Mouse (Mus musculus) myocyte (in vitro differentiated cells): ENCODE measurements at regions not wholly inside any gene's neighbourhood (a gene's known extent, or its start where the extent isn't known, plus 50 kb on each side); places are given as distances from the start of the nearest gene placed in this dataset.

Experiments used
- H3K27me3 ChIP-seq: one replicate; pipeline ENCODE4 v1.6.1; 2011; ENCODE audit not compliant: control insufficient read depth, insufficient read depth, insufficient read length
- H3K36me3 ChIP-seq: one replicate; pipeline ENCODE4 v1.6.1; 2011; ENCODE audit not compliant: control insufficient read depth, insufficient read depth
- H3K4me2 ChIP-seq: one replicate; pipeline ENCODE4 v1.6.1; 2011; ENCODE audit warnings: low read depth, control low read depth
- H3K4me3 ChIP-seq: one replicate; pipeline ENCODE4 v1.5.1; 2011; ENCODE audit warnings: mild to moderate bottlenecking, control low read depth, moderate library complexity
- H3K79me2 ChIP-seq: one replicate; pipeline ENCODE4 v1.6.1; 2011; ENCODE audit not compliant: control insufficient read depth, insufficient read depth
- H3ac ChIP-seq: one replicate; pipeline ENCODE4 v1.6.1; 2011; ENCODE audit not compliant: control insufficient read depth, insufficient read length
- CEBPB ChIP-seq: IDR thresholded peaks from 2 replicates; pipeline ENCODE4 v1.6.1; 2011; ENCODE audit warnings: mild to moderate bottlenecking, moderate library complexity; ENCODE audit not compliant: poor library complexity, insufficient read depth, severe bottlenecking
- E2F4 ChIP-seq: IDR thresholded peaks from one replicate; pipeline ENCODE4 v1.6.1; 2011; ENCODE audit warnings: mild to moderate bottlenecking, control low read depth, moderate library complexity; ENCODE audit not compliant: insufficient read depth
- MAX ChIP-seq: IDR thresholded peaks from one replicate; pipeline ENCODE4 v1.6.1; 2011; ENCODE audit warnings: low read depth, mild to moderate bottlenecking, control low read depth
- MYOD1 ChIP-seq, 3 experiments: IDR thresholded peaks; one replicate each; pipeline ENCODE4 v1.6.1; 2011; ENCODE audit warnings: control low read depth in 2 of 3, low read depth in 2 of 3, mild to moderate bottlenecking in 2 of 3, moderate library complexity in 1 of 3; ENCODE audit not compliant: insufficient read length in 2 of 3, control insufficient read depth in 1 of 3
- MYOG ChIP-seq, 3 experiments: IDR thresholded peaks; one replicate each; pipeline ENCODE4 v1.6.1; 2011; ENCODE audit warnings: control low read depth in 2 of 3, low read depth in 2 of 3, mild to moderate bottlenecking in 2 of 3; ENCODE audit not compliant: insufficient read length in 2 of 3, control insufficient read depth in 1 of 3, insufficient read depth in 1 of 3
- POLR2A ChIP-seq: IDR thresholded peaks from one replicate; pipeline ENCODE4 v1.6.1; 2011; ENCODE audit warnings: low read depth, mild to moderate bottlenecking, control low read depth, moderate library complexity; ENCODE audit not compliant: insufficient read length
- POLR2AphosphoS2 ChIP-seq: IDR thresholded peaks from one replicate; pipeline ENCODE4 v1.6.1; 2011; ENCODE audit warnings: low read depth, control low read depth; ENCODE audit not compliant: insufficient read length
- REST ChIP-seq: IDR thresholded peaks from one replicate; pipeline ENCODE4 v1.6.1; 2011; ENCODE audit warnings: mild to moderate bottlenecking, control low read depth, moderate library complexity; ENCODE audit not compliant: insufficient read depth, insufficient read length
- SRF ChIP-seq: IDR thresholded peaks from one replicate; pipeline ENCODE4 v1.6.1; 2011; ENCODE audit warnings: low read depth; ENCODE audit not compliant: control insufficient read depth, insufficient read length
- TCF12 ChIP-seq: IDR thresholded peaks from one replicate; pipeline ENCODE4 v1.6.1; 2011; ENCODE audit warnings: mild to moderate bottlenecking, control low read depth; ENCODE audit not compliant: poor library complexity, insufficient read depth, severe bottlenecking
- TCF3 ChIP-seq: IDR thresholded peaks from one replicate; pipeline ENCODE4 v1.6.1; 2011; ENCODE audit warnings: low read depth, control low read depth; ENCODE audit not compliant: insufficient read length
- USF1 ChIP-seq: IDR thresholded peaks from one replicate; pipeline ENCODE4 v1.6.1; 2011; ENCODE audit warnings: low read depth, mild to moderate bottlenecking, control low read depth, moderate library complexity

DNA sequence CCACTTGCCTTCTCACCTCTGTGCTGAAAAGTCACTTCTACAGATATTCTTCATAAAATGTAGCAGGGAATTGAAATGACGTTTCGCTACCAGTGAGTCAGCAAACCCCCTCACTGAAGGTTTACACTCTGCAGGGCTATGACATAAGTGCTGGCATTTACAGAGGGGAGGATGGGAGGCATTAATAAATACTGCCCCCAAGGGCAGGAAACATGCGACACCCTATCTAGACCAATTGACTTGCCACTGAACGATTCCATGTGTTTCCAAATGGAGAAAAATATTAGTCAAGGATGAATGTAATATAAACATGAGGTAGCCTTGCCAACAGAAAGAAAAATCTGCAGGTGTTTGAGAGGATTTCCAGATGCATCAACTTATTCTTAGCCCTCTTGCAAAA, 465.5 kb downstream of the Ipo11 start:
- Histone ChIP-seq H3K27me3 (no peaks in the 10 kb centered on the region), H3K79me2 (no peaks in the 10 kb centered on the region), H3ac (no peak overlapping the region), H3K4me2 (no peak overlapping the region), H3K4me3 (no peak overlapping the region), H3K36me3 (no peaks in the 10 kb centered on the region)
- no peak for TF ChIP-seq POLR2AphosphoS2
- TF ChIP-seq CEBPB = no peak
- no peak for TF ChIP-seq MYOD1 (IDR thresholded peaks at IDR 0.05; ENCODE audit: control insufficient read depth in 1 of 3, insufficient read length in 2 of 3, low read depth in 2 of 3)
- TF ChIP-seq E2F4 = no peak
- TF ChIP-seq USF1 = no peak
- TF ChIP-seq POLR2A = no peak
- no peak for TF ChIP-seq TCF3
- no peak for TF ChIP-seq SRF

GRCm38 (mm10) chr13:106454366-106454927, 482.3 kb downstream of the Ipo11 start:
- no peak overlapping the region for H3ac ChIP-seq
- no peak overlapping the region for H3K4me2 ChIP-seq
- H3K27me3 ChIP-seq = no peaks in the 10 kb centered on the region
- H3K36me3 ChIP-seq = no peaks in the 10 kb centered on the region
- no peaks in the 10 kb centered on the region for H3K79me2 ChIP-seq
- TF ChIP-seq E2F4 (no peak), MYOG (IDR thresholded peaks at IDR 0.05; ENCODE audit: control insufficient read depth in 1 of 3, insufficient read depth in 1 of 3, insufficient read length in 2 of 3, low read depth in 2 of 3) (no peak), USF1 (no peak), POLR2A (no peak), POLR2AphosphoS2 (no peak), SRF (no peak), MAX (no peak), TCF12 (no peak)
- H3K4me3 ChIP-seq = no peak overlapping the region

- Histone ChIP-seq H3K4me3 (no peak overlapping the region), H3K27me3 (no peaks in the 10 kb centered on the region), H3K79me2 (no peaks in the 10 kb centered on the region), H3ac (no peak overlapping the region), H3K4me2 (no peak overlapping the region), H3K36me3 (no peaks in the 10 kb centered on the region)
- no peak for TF ChIP-seq SRF
- TF ChIP-seq REST = no peak
- TF ChIP-seq E2F4 = no peak
- TF ChIP-seq MYOG (IDR thresholded peaks at IDR 0.05; ENCODE audit: control insufficient read depth in 1 of 3, insufficient read depth in 1 of 3, insufficient read length in 2 of 3, low read depth in 2 of 3) = no peak
- no peak for TF ChIP-seq MYOD1 (IDR thresholded peaks at IDR 0.05; ENCODE audit: control insufficient read depth in 1 of 3, insufficient read length in 2 of 3, low read depth in 2 of 3)
- no peak for TF ChIP-seq TCF12
- TF ChIP-seq USF1 = no peak
- no peak for TF ChIP-seq CEBPB
- TF ChIP-seq POLR2A = no peak
- no peak for TF ChIP-seq MAX
- TF ChIP-seq POLR2AphosphoS2 = no peak
- TF ChIP-seq TCF3 = no peak
Observed at GRCm38 (mm10) chr13:106432165-106432564, 504.6 kb downstream of the Ipo11 start.

DNA sequence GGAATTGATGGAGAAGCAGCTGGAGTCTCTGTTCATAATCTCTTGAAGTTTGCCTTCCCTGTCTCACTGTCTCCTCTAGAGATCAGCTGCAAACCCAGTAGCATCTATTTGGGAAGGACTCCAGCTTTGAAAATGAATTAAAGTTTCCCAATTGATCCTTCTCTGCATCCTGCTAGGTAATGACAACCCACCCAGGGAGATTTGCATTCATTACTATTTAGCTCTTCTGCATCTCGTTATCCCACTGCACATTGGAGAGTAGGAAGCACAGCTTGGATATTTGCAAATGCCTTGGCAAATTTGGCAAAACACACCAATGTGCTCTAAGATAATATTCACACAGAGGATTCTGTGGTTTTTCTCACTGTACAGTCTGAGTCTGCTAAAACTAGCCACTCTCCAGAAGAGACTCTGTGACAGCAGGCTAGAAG, 530.1 kb downstream of the Ipo11 start:
- TF ChIP-seq TCF12 = no peak
- no peak for TF ChIP-seq CEBPB
- TF ChIP-seq POLR2A = no peak
- no peak for TF ChIP-seq SRF
- no peak for TF ChIP-seq USF1
- no peak for TF ChIP-seq MAX
- no peak for TF ChIP-seq TCF3
- no peak for TF ChIP-seq MYOG (IDR thresholded peaks at IDR 0.05; ENCODE audit: control insufficient read depth in 1 of 3, insufficient read depth in 1 of 3, insufficient read length in 2 of 3, low read depth in 2 of 3)
- no peak for TF ChIP-seq MYOD1 (IDR thresholded peaks at IDR 0.05; ENCODE audit: control insufficient read depth in 1 of 3, insufficient read length in 2 of 3, low read depth in 2 of 3)
- TF ChIP-seq E2F4 = no peak
- no peak for TF ChIP-seq POLR2AphosphoS2
- TF ChIP-seq REST = no peak
- no peak overlapping the region for H3K4me2 ChIP-seq
- no peaks in the 10 kb centered on the region for H3K36me3 ChIP-seq
- no peaks in the 10 kb centered on the region for H3K27me3 ChIP-seq
- H3ac ChIP-seq = no peak overlapping the region
- no peak overlapping the region for H3K4me3 ChIP-seq
- H3K79me2 ChIP-seq = no peaks in the 10 kb centered on the region

DNA sequence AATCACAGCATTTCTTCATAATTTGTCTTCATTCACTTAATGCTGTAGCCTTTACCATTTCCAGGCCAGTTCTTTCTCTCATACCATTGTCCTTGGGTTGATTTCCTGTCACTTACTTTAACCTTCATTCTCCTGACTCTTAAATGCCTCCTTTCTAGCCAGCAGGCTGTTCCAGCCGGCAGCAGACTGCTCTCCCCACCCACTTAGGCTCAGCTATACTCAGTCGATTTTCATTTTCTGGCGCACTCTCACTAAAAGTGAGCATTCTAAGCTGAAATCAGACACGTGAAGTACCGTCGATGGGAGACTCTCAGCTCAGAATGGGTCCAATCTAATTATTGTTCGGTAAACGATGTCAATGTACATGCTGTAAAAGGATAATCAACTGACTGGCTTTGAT, 544.1 kb downstream of the Ipo11 start:
- H3K4me3 ChIP-seq = no peak overlapping the region
- no peak overlapping the region for H3K4me2 ChIP-seq
- no peak overlapping the region for H3ac ChIP-seq
- H3K79me2 ChIP-seq = no peaks in the 10 kb centered on the region
- TF ChIP-seq CEBPB (no peak), USF1 (no peak), POLR2AphosphoS2 (no peak), E2F4 (no peak), REST (no peak), MYOD1 (IDR thresholded peaks at IDR 0.05; ENCODE audit: control insufficient read depth in 1 of 3, insufficient read length in 2 of 3, low read depth in 2 of 3) (no peak), TCF12 (no peak), TCF3 (no peak), MYOG (IDR thresholded peaks at IDR 0.05; ENCODE audit: control insufficient read depth in 1 of 3, insufficient read depth in 1 of 3, insufficient read length in 2 of 3, low read depth in 2 of 3) (no peak), POLR2A (no peak), SRF (no peak), MAX (no peak)
- H3K27me3 ChIP-seq = no peaks in the 10 kb centered on the region
- no peaks in the 10 kb centered on the region for H3K36me3 ChIP-seq
